18 mouse cellular contexts compared by ENCODE assay signal in the genomic region with DNA sequence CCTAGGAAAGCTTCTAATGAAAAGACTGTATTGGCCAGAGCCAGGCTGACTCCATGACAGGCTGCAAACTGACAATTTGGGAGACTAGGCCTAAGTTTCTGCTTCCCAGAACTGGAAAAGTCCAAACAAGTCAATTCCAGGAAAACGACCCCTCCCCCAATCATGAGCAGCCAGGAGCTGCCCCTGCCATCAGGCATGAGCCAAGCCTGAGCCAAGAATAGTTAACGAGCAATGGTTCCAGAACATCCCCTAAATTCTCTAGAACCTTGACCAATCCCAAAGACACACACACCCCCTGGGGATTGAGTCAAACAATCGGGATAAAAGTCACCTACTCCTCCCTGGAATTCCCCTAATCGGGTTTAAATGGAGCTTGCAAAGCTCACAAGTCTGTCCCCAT. TPM values are rescaled to one million over a fixed set of nuclear protein-coding genes. Genes with fewer than 3 reads are reported as not detected.
"Had no signal": no experiment of that assay in that cellular context is flagged by ENCODE, and none has a peak within 500 bp of the region (broad histone marks: within the 10 kb centered on the region; RNA-seq: fewer than 3 reads in every experiment).

No protein-coding gene starts in this region.

- H3K9ac ChIP-seq: liver, embryonic 14.5 days; lung, embryonic 14.5 days; midbrain, embryonic 13.5 days; neural tube, embryonic 13.5 days; neural tube, embryonic 15.5 days had no signal

- H3K4me3 ChIP-seq: midbrain, embryonic 10.5 days; midbrain, embryonic 13.5 days; myocyte; neural tube, embryonic 13.5 days; neural tube, embryonic 15.5 days had no signal

- H3K27me3 ChIP-seq: midbrain, embryonic 13.5 days; neural tube, embryonic 13.5 days; neural tube, embryonic 15.5 days had no signal

- ATAC-seq: midbrain, embryonic 13.5 days; midbrain, embryonic 16.5 days had no signal

- H3K27ac ChIP-seq: liver, embryonic 14.5 days; midbrain, embryonic 10.5 days; midbrain, embryonic 13.5 days; neural tube, embryonic 13.5 days; neural tube, embryonic 15.5 days had no signal

- DNase-seq: lung, adult 18-20 months; lung, embryonic 14.5 days; lung, postnatal 10 days; lung, postnatal 4 days; right cerebral cortex, postnatal 14 days; right cerebral cortex, postnatal 4 days; spleen, adult 18-20 months; thymus, adult 18-20 months; thymus, postnatal 14 days; thymus, postnatal 36 days had no signal

- H3K4me2 ChIP-seq: lung, embryonic 14.5 days; midbrain, embryonic 13.5 days; neural tube, embryonic 13.5 days; neural tube, embryonic 15.5 days had no signal

- H3K4me1 ChIP-seq: midbrain, embryonic 10.5 days; midbrain, embryonic 13.5 days; neural tube, embryonic 13.5 days; neural tube, embryonic 15.5 days had no signal

RNA-seq across cellular contexts. Expression of gene Gm17655, which starts 10.6 kb away (rescaled TPM):
- polyA plus RNA-seq: small intestine, adult 2 months had no signal
